Mouse (Mus musculus): ENCODE results near the gene Ampd2.

The Ampd2 gene

GRCm38 (mm10) chr3:108086470-108086979, at the start of gene Ampd2:
Ampd2 (minus strand) TSS chr3:108086651.
- DNase-seq (ENCODE audit: low read depth, low spot score): no peak

GRCm38 (mm10) chr3:108134701-108135100, 48.2 kb upstream of the Ampd2 start:
- DNase-seq (ENCODE audit: low read depth, low spot score): no peak

GRCm38 (mm10) chr3:108132484-108132883, 46.0 kb upstream of the Ampd2 start:
- no peak for DNase-seq (ENCODE audit: low read depth, low spot score)

- DNase-seq (ENCODE audit: low read depth, low spot score): no peak
Observed at GRCm38 (mm10) chr3:108131821-108132220, 45.4 kb upstream of the Ampd2 start.

- DNase-seq (ENCODE audit: low read depth, low spot score): no peak
Observed at GRCm38 (mm10) chr3:108131216-108131615, 44.8 kb upstream of the Ampd2 start.

GRCm38 (mm10) chr3:108129804-108130203, 43.4 kb upstream of the Ampd2 start:
- DNase-seq (ENCODE audit: low read depth, low spot score): no peak

GRCm38 (mm10) chr3:108129367-108129766, 42.9 kb upstream of the Ampd2 start:
- no peak for DNase-seq (ENCODE audit: low read depth, low spot score)

- no peak for DNase-seq (ENCODE audit: low read depth, low spot score)
Observed at GRCm38 (mm10) chr3:108128520-108128919, 42.1 kb upstream of the Ampd2 start.

- no peak for DNase-seq (ENCODE audit: low read depth, low spot score)
Observed at GRCm38 (mm10) chr3:108126327-108126726, 39.9 kb upstream of the Ampd2 start.

- no peak for DNase-seq (ENCODE audit: low read depth, low spot score)
Observed at GRCm38 (mm10) chr3:108124131-108124530, 37.7 kb upstream of the Ampd2 start.

GRCm38 (mm10) chr3:108123242-108123641, 36.8 kb upstream of the Ampd2 start:
- no peak for DNase-seq (ENCODE audit: low read depth, low spot score)

GRCm38 (mm10) chr3:108121101-108121500, 34.6 kb upstream of the Ampd2 start:
- DNase-seq (ENCODE audit: low read depth, low spot score): no peak

GRCm38 (mm10) chr3:108117465-108117864, 31.0 kb upstream of the Ampd2 start:
- no peak for DNase-seq (ENCODE audit: low read depth, low spot score)

GRCm38 (mm10) chr3:108113591-108114289, 27.3 kb upstream of the Ampd2 start:
- DNase-seq (ENCODE audit: low read depth, low spot score): no peak

GRCm38 (mm10) chr3:108112666-108113065, 26.2 kb upstream of the Ampd2 start:
- DNase-seq (ENCODE audit: low read depth, low spot score): no peak

GRCm38 (mm10) chr3:108112246-108112645, 25.8 kb upstream of the Ampd2 start:
- no peak for DNase-seq (ENCODE audit: low read depth, low spot score)

GRCm38 (mm10) chr3:108111320-108111719, 24.9 kb upstream of the Ampd2 start:
- no peak for DNase-seq (ENCODE audit: low read depth, low spot score)

GRCm38 (mm10) chr3:108105281-108105680, 18.8 kb upstream of the Ampd2 start:
- DNase-seq (ENCODE audit: low read depth, low spot score): no peak

GRCm38 (mm10) chr3:108102075-108102474, 15.6 kb upstream of the Ampd2 start:
- no peak for DNase-seq (ENCODE audit: low read depth, low spot score)

- no peak for DNase-seq (ENCODE audit: low read depth, low spot score)
Observed at GRCm38 (mm10) chr3:108101594-108101993, 15.1 kb upstream of the Ampd2 start.

- DNase-seq (ENCODE audit: low read depth, low spot score): no peak
Observed at GRCm38 (mm10) chr3:108098316-108098715, 11.9 kb upstream of the Ampd2 start.

- DNase-seq (ENCODE audit: low read depth, low spot score): no peak
Observed at GRCm38 (mm10) chr3:108097656-108098055, 11.2 kb upstream of the Ampd2 start.

- DNase-seq (ENCODE audit: low read depth, low spot score): no peak
Observed at GRCm38 (mm10) chr3:108096726-108097125, 10.3 kb upstream of the Ampd2 start.

- no peak for DNase-seq (ENCODE audit: low read depth, low spot score)
Observed at GRCm38 (mm10) chr3:108096226-108096625, 9.8 kb upstream of the Ampd2 start.
